Mouse (Mus musculus): ENCODE measurements at regions not wholly inside any gene's neighbourhood (a gene's known extent, or its start where the extent isn't known, plus 50 kb on each side); places are given as distances from the start of the nearest gene placed in this dataset.

- DNase-seq (ENCODE audit: low spot score in 2 of 2), result no peak
Measured at GRCm38 (mm10) chr11:17738879-17739278, 214.8 kb downstream of the Etaa1 start.

GRCm38 (mm10) chr11:17743821-17744220 lies 209.9 kb downstream of the Etaa1 start:
- no peak for DNase-seq (ENCODE audit: low spot score in 2 of 2)

DNA sequence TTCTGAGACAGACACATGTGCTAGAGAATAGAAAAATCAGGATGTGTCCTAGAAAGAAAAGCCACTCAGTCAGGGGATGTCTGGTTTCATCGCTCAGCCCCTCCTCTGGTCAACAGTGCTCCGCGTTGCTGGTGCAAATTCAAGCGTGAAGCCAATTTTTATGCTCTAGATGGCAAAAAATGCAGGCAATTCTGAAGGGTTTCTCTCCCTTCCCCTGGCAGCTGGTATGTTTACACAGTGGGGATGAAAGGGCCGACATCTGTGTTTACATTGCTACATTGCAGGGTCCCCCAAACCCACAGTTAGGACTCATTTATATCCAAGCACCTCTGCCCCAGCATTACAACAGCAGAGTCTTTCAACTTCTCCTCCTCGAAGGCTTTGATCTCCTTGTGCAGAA lies 203.3 kb downstream of the Etaa1 start:
- DNase-seq (ENCODE audit: low spot score in 2 of 2), result no peak

DNA sequence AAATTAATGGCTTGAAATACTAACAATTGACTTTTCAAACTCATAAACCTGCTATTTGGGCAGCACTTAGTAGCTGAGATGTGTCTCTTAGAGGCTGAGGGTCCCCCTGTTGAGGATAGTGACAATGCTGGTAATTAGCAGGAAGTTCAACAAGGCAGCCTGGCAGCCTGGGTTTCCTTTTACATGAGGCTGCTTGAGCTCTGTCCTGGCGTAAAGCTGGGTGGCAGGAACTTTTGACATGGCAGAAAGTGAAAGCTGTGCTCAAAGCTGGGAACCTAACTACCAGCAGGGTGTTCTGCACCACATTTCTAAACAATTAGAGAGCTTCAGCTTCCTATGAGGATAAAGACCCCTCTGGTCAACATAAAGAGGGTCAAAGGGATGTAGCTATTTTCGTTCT lies 194.5 kb downstream of the Etaa1 start:
- DNase-seq (ENCODE audit: low spot score in 2 of 2), result no peak

- DNase-seq (ENCODE audit: low spot score in 2 of 2), result no peak
Measured at GRCm38 (mm10) chr11:17763411-17763810, 190.3 kb downstream of the Etaa1 start.

GRCm38 (mm10) chr11:17764146-17764545 lies 189.5 kb downstream of the Etaa1 start:
- no peak for DNase-seq (ENCODE audit: low spot score in 2 of 2)

GRCm38 (mm10) chr11:17768345-17768759 lies 185.3 kb downstream of the Etaa1 start:
- DNase-seq (ENCODE audit: low spot score in 2 of 2), result no peak

GRCm38 (mm10) chr11:17768837-17769466 lies 184.7 kb downstream of the Etaa1 start:
- DNase-seq (ENCODE audit: low spot score in 2 of 2), result no peak

DNA sequence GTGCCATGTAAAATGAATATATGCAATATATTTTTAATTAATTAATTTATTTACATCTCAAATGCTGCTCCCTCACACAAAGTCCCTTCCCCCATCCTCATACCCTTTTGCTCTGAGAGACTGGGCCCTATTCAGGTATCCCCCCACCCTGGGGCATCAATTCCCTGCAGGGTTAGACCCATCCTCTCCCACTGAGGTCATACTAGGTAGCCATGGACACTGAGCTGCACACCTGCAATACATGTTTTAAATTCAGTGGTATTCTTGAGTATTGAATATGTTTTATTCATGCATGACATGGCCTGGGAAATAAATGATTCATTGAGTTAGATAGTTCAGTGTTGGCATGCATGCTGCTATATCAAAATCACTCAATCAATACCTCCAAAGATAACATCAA lies 156.0 kb downstream of the Etaa1 start:
- no peak for DNase-seq (ENCODE audit: low spot score in 2 of 2)

DNA sequence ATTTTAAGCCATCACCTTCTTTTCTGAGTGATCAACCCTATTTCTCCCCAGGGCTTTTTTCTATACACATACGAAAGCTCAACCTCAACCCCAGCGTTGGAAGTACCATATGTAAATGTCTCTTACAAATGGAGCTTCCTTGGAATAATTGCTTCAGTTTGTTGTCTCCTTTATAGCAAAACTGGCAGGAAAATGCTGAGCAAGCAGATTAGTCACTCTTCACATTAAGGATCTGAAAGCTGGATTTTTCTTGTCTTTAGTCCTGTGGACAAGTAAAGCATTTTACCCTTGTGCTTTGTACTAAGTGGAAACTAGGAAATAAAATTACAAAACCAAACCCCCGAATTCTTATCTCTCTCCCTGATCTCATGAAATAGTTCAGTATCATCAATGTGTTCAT lies 145.8 kb downstream of the Etaa1 start:
- DNase-seq (ENCODE audit: low spot score in 2 of 2), result no peak

- DNase-seq (ENCODE audit: low spot score in 2 of 2), result no peak
Measured at GRCm38 (mm10) chr11:17811829-17812559, 141.7 kb downstream of the Etaa1 start.

GRCm38 (mm10) chr11:17842642-17843041 lies 111.0 kb downstream of the Etaa1 start:
- no peak for DNase-seq (ENCODE audit: low spot score in 2 of 2)

DNA sequence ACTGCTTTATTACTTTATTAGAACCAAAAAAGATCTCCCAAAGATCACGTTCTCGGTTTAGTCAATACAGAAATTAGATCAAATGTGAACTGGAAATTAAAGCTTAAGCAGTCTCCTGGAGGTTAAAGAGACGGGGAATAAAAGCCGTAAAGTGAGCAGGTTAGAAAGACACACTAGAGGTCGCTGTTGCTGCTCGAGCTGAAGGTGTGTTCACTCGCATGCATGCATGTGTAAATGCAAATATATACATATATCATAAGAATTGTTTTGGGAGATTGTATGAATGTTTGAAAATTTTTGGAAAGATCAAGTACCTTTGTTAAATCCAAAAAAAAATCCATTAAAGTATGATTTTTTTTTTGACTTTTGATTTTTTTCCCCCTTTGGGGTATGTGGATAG lies 101.3 kb downstream of the Etaa1 start:
- no peak for DNase-seq (ENCODE audit: low spot score in 2 of 2)

- DNase-seq (ENCODE audit: low spot score in 2 of 2), result no peak
Measured at GRCm38 (mm10) chr11:17853246-17853804, 100.3 kb downstream of the Etaa1 start.

DNA sequence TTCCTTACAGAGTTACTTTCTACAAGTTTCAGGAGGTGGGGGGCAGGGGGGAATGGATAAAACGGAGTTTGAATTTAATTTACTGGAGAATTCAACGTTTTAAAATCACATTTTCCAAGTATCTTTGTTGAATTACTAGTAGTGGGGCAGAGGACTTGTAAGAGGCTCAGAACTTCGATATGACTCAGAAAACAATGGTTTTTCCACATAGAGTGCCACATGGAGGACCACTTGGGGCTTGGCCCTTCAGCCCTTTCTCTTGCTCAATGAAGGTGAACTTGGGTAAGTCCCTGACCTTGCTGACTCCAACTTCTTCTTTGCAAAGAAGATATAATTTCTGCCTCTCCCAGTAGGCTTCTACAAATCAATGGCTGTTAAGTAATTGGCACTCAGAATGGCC lies 99.8 kb downstream of the Etaa1 start:
- DNase-seq (ENCODE audit: low spot score in 2 of 2), result no peak

GRCm38 (mm10) chr11:17859364-17860131 lies 94.1 kb downstream of the Etaa1 start:
- DNase-seq (ENCODE audit: low spot score in 2 of 2), result no peak

DNA sequence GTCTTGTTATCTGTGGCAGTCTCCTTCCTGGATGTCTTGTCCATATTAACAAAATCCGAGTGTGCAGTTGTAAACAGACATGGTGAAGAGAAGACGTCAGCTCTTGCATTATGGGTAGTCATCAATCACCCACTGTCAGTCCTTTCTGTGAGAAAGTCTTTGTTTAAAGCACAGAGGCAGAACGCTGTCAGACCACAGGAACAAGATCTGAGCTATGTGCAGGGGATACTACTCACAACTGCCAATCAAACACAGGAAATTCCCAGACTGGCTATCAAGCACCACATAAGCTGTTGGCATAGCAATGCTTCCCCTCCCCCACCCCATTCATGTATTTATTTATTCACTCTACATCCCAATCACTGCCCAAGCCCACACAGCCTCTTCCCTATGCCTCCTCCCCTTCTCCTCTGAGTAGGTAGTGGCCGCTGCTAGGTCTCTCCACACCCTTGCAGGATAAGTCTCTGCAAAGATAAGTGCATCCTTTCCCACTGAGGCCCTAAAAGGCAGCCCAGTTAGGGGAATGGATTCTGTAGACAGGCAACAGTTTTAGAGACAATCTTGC lies 88.8 kb downstream of the Etaa1 start:
- no peak for DNase-seq (ENCODE audit: low spot score in 2 of 2)

DNA sequence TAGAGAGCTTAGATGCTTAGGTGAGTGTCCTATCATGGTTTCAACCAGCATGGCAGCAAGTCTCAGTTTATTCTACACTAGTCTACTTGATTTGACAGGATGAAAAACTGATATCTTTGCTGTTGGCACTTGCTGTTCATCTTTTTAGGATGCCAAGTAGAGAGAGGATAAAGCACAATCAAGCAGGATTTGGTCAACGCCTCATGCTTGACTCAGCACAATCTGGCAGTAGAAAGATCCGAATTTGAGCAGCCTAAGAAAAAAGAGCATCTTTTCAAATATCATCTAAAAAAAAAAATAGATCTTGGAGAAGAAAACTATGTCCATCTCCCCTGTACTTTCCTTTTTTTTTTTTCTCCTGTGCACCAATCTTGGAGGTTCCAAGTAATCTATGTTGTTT lies 83.0 kb downstream of the Etaa1 start:
- no peak for DNase-seq (ENCODE audit: low spot score in 2 of 2)

- DNase-seq (ENCODE audit: low spot score in 2 of 2), result no peak
Measured at GRCm38 (mm10) chr11:17871920-17872319, 81.8 kb downstream of the Etaa1 start.

DNA sequence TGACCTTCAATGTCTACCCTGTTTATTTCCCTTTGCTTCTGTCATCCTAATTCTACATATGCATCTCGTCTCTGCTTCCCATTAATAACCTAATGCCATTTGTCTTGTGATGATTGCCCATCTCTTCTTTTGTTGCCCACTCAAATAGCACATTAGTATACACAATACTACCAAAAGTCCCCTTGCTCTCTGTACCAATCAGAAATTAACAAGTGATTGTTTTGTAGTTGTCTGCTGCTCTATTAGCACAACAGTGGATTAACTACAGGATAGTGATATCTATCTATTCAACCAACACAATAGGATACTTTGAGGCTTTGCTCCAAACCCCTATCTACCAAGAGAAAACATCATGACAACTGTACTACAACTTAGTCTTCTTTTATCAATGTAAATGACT lies 70.4 kb downstream of the Etaa1 start:
- no peak for DNase-seq (ENCODE audit: low spot score in 2 of 2)
